Mouse (Mus musculus): ENCODE data around the gene Atg4d.

DNA sequence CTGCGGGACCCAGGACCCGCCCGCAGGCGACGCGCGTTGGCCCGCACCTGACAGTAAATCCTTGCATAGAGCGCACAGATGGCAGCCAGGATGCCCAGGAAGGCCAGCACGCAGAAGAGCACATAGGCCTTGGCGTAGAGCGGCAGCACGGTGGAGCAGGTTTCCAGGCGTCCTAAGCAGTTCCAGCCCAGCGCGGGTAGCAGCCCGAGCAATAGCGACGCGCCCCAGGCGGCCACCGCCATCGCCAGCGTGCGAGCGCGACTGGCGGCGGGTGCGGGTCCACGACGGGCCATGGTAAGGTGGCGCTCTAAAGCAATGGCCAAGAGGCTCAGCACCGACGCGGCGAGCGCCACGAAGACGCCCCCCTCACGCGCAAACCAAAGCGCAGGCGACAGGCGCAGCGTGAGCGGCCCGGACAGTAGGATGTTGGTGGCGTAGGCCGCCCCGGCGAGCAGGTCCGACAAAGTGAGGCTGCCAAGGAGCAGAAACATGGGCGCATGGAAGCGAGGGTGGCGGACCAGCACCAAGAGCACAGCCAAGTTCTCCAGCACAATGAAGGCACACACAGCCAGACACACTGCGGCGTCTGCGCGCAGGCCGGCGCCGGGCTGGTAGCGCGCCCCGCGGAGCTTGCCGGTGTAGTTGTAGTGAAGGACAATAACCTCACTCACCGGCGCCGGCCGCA is 20.5 kb upstream of the Atg4d start:
- no peak for TF ChIP-seq CTCF (IDR thresholded peaks at IDR 0.05; ENCODE audit: low read depth)
- no peak for TF ChIP-seq EP300 (optimal IDR thresholded peaks at IDR 0.05)
